Mouse (Mus musculus) E14TG2a.4 (cell line): ENCODE data around the gene Babam1.
A peak's percentile ranks its signal among the peaks of the same experiment; 100 is the strongest.
"Not testable (repeated sequence)": the region's sequence is repeated elsewhere in the genome, so short reads cannot be mapped to it uniquely, and the experiment has no call there.

Experiments used
- H3K27me3 ChIP-seq: 2 replicates; pipeline ENCODE4 v1.6.1; 2014; ENCODE audit warnings: low read length, control low read depth; ENCODE audit not compliant: insufficient read depth
- H3K36me3 ChIP-seq: 2 replicates; pipeline ENCODE4 v1.6.1; 2014; ENCODE audit warnings: low read length, control low read depth; ENCODE audit not compliant: insufficient read depth
- H3K4me1 ChIP-seq: replicated peaks from 2 replicates; pipeline ENCODE4 v1.6.1; 2014; ENCODE audit warnings: low read depth, low read length, control low read depth
- H3K4me3 ChIP-seq: replicated peaks from 2 replicates; pipeline ENCODE4 v1.5.1; 2014; ENCODE audit warnings: mild to moderate bottlenecking, low read length
- H3K9me3 ChIP-seq: 2 replicates; pipeline ENCODE4 v1.6.1; 2014; ENCODE audit warnings: low read length, control low read depth
- CTCF ChIP-seq: conservative IDR thresholded peaks from 2 replicates; pipeline ENCODE4 v1.5.1; 2014; ENCODE audit warnings: low read length
- NANOG ChIP-seq: IDR thresholded peaks from 2 replicates; pipeline ENCODE4 v1.6.1; 2014; ENCODE audit warnings: borderline replicate concordance, low read length, mixed read lengths
- POU5F1 ChIP-seq: IDR thresholded peaks from 2 replicates; pipeline ENCODE4 v1.6.1; 2014; ENCODE audit warnings: low read length, borderline replicate concordance

Gene Babam1

DNA sequence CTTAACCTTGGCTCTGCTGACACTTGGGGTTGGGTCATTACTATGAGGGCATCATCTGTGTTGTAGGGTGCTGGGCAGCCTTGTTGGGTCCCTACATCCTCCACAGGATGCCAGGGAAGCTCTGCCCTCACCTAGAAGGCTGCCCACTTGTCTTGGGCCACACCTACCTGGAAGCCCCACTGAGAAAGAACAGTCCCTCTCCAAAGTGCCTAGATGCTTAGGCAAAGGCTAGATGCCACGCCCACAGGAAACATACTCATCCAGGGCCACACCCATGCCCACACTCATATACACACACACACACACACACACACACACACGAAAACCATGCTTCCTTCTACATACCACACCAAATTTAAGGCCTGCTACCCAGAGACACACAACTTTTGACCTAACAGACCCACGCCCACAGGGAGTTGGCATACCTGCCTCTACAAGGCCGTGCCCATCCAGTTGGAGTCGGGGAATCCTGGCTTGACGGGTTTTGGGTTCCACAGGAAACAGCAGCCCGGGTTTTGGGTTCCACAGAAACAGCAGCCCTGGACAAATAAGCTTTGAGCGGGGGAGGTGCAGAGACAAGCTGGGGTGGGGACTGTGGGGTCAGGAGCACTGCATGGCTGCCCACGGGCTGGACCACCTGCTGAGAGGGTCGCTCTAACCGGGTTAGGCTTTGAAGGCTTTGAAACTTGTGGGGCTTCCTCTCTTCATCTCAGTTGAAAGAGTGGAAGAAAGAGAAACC is 15.0 kb downstream of the Babam1 start:
- TF ChIP-seq POU5F1, result no peak
- no peak for TF ChIP-seq NANOG
- no peak for TF ChIP-seq CTCF
- Histone ChIP-seq H3K36me3 (peaks cover 32% of the 10 kb centered on the region), H3K4me3 (no peak overlapping the region), H3K9me3 (no peaks in the 10 kb centered on the region), H3K4me1 (peaks cover 35% of the 10 kb centered on the region), H3K27me3 (peaks cover 15% of the 10 kb centered on the region)

DNA sequence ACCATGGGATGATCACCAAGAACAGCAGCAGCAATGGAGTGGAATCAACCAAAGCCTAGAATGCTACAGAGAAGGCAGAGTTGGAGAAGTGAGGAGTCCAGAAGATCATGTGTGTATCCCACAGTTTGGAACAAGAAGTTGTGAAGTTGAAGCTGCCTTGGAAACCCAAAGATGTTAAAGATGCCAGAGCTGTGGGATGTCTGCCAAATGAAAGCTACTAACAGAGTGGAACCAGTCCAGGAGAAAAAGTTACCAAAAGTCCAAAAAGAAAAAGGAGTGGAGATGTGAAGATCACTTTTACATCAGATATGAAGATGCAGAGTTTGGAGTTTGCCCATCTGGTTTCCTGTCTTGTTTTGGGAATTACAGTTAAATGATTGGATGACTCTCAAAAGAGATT is 25.5 kb downstream of the Babam1 start:
- Histone ChIP-seq H3K27me3 (peaks cover 13% of the 10 kb centered on the region), H3K9me3 (peaks cover 46% of the 10 kb centered on the region), H3K4me3 (no peak overlapping the region), H3K4me1 (no peaks in the 10 kb centered on the region), H3K36me3 (no peaks in the 10 kb centered on the region)
- TF ChIP-seq POU5F1 (no peak), NANOG (no peak), CTCF (no peak)

DNA sequence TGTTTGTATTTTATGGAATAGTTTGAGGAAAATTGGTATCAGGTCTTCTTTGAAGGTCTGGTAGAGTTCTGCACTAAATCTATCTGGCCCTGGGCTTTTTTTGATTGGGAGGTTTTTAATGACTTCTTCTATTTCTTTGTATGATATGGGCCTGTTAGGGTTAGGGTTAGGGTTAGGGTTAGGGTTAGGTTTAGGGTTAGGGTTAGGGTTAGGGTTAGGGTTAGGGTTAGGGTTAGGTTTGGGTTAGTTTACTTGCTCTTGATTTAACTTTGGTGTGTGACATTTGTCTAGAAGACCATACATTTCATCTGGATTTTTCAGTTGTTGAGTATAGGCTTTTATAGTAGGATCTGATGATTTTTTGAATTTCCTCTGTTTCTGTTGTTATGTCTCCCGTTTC is 36.3 kb downstream of the Babam1 start:
- H3K4me1 ChIP-seq, H3K9me3 ChIP-seq, H3K36me3 ChIP-seq: not testable (repeated sequence)
- H3K27me3 ChIP-seq, result peaks cover 24% of the 10 kb centered on the region
- H3K4me3 ChIP-seq, result peak overlapping the region; percentile 35

DNA sequence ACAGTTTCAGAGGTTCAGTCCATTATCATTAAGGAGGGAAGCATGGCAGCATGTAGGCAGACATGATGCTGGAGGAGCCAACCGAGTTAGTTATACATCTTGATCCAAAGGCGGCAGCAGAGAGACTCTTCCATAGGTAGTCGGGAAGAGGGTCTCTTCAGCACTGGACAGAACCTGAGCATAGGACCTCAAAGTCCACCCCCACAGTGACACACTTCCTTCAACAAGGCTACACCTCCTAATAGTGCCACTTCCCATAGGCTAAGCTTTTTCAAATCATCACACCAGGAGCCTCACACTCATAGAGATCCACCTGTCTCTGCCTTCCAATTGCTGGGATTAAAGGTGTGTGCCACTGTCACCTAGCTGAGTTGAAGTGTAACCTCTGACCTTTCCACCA is 40.4 kb downstream of the Babam1 start:
- Histone ChIP-seq H3K4me3 (no peak overlapping the region), H3K36me3 (no peaks in the 10 kb centered on the region), H3K4me1 (no peaks in the 10 kb centered on the region; the same call in 1 of the 2 replicates), H3K9me3 (peaks cover 3% of the 10 kb centered on the region; the same call in 1 of the 2 replicates), H3K27me3 (peaks cover 20% of the 10 kb centered on the region)
- no peak for TF ChIP-seq POU5F1
- TF ChIP-seq CTCF, result no peak
- no peak for TF ChIP-seq NANOG

DNA sequence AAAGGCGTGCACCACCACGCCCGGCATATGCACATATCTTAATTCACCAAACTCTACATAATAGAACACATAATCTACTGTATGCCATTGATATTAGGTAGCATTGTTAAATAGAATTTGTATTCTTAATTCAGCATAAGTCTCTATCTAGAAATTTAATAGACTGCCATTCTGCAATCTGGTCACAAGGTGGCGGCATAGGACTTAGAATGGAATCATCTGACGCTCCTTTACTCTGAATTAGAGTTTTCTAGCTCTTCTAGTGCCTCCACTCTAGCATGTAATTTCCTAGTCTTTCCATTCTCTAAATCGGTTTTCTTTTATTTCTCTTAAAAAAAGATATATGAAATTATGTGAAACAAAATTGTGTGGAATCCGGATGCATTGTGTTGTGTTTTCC is 44.7 kb downstream of the Babam1 start:
- Histone ChIP-seq H3K36me3 (no peaks in the 10 kb centered on the region), H3K4me1 (no peaks in the 10 kb centered on the region; the same call in 1 of the 2 replicates), H3K9me3 (peaks cover 8% of the 10 kb centered on the region), H3K4me3 (no peak overlapping the region), H3K27me3 (peaks cover 15% of the 10 kb centered on the region)
- TF ChIP-seq CTCF, result peak; percentile 53
- TF ChIP-seq POU5F1, result no peak

DNA sequence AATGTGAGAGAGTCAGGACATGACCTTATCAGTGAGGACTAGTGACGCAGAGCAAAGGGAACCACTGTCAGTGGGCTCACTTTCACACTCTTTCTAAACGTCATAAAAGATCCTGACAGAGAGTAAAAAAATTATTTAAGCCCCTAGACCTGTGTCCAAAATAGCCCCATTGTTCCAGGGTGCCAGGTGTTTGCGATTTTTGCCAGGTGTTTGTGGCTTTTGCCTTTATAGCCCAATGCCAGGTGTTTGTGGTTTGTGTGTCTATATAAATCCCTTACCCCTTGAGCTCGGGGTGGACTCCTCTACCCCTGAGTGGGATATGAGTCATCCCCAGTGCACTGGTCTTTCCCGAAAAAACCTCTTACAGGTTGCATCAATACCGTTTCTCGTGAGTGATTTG is 48.4 kb downstream of the Babam1 start:
- TF ChIP-seq NANOG, result no peak
- no peak for TF ChIP-seq POU5F1
- TF ChIP-seq CTCF, result no peak
- Histone ChIP-seq H3K36me3 (no peaks in the 10 kb centered on the region), H3K27me3 (peaks cover 4% of the 10 kb centered on the region), H3K9me3 (peaks cover 45% of the 10 kb centered on the region), H3K4me1 (no peaks in the 10 kb centered on the region; the same call in 1 of the 2 replicates), H3K4me3 (no peak overlapping the region)

DNA sequence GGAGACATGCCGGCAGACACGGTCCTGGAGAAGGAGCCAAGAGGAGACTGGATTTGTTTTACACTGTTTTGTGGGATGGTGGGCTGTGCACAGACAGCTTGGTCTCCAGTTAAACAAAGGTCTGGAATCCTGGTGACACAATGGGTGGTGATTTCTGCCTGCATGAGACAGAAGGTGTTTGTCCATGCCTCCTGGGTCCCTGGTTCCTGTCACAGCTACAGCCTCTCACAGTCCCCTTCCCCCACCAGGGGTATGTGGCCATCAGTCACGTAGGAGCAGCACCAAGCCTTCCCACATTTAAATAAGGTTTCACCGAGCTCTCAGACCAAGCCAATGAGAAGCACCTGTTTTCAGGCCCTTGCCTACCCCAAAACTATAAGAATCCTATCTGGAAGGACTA is 54.7 kb downstream of the Babam1 start:
- Histone ChIP-seq H3K4me1 (peaks cover 13% of the 10 kb centered on the region), H3K36me3 (no peaks in the 10 kb centered on the region), H3K9me3 (peaks cover 41% of the 10 kb centered on the region), H3K27me3 (peaks cover 32% of the 10 kb centered on the region), H3K4me3 (no peak overlapping the region)
- no peak for TF ChIP-seq NANOG

DNA sequence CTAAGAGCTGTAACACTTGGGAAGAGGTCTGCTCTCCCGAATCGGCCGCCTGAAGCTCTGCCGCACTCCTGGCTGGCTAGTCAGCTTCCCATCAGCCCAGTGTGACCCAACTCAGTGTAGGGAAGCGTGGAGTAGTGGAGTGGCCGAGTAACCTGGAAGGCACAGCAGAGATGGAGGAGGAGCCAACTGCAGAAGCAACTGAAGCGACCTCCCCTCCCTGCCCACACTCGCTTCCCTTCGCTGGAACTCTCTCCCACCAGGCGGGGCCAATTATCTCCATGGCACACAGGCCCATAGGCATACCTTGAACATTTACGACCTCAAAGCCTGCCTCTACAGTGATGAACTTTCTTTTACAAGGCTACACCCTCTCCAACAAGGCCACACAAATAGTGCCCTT is 55.1 kb downstream of the Babam1 start:
- Histone ChIP-seq H3K36me3 (no peaks in the 10 kb centered on the region), H3K9me3 (peaks cover 36% of the 10 kb centered on the region), H3K4me1 (peaks cover 17% of the 10 kb centered on the region), H3K4me3 (no peak overlapping the region), H3K27me3 (peaks cover 37% of the 10 kb centered on the region)
- no peak for TF ChIP-seq NANOG
- TF ChIP-seq CTCF, result no peak
- TF ChIP-seq POU5F1, result no peak

DNA sequence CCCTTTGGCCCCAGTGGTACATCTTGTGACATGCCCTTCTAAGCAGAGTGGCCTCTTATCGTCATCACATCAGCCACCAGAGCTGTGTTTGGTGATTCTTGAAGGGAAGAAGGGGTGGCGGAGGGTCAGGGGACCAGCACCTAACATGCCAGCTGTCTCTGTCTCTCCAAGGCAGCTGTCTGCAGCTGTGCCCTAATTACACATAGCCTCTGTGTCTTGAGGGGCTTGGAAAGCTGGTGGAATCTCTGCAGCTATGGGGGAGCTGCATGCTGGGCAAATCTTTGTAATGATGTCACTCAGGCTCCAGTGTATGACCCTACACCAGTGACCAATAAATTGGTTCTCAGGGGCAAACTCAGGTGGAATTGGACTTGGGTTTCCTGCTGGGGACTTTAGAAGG is 56.0 kb downstream of the Babam1 start:
- Histone ChIP-seq H3K4me3 (no peak overlapping the region), H3K9me3 (peaks cover 28% of the 10 kb centered on the region), H3K27me3 (peaks cover 46% of the 10 kb centered on the region), H3K4me1 (peaks cover 25% of the 10 kb centered on the region), H3K36me3 (no peaks in the 10 kb centered on the region)
- TF ChIP-seq NANOG (no peak), POU5F1 (no peak)
